In the genomic region with DNA sequence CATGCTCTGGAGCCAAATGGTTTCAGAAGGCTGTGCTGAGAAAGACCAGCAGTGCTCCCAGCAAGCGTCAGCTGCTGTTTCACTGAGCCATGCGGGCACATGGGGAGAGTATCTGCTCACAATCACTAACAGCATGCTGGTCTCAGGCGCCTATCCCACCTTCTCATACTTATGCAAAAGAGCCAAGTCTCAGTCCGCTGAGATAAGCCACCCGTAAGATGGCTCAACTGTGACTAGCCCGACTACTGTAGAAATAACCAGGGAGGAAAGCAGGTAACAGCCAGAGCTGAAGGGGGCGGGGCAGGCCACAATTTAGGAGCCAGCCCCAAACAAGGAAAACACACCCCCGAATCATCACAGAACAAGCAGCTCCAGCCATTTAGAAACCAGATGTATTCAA, we compare ENCODE assay signal across 8 mouse cellular contexts. TPM values are rescaled to one million over a fixed set of nuclear protein-coding genes. Genes with fewer than 3 reads are reported as not detected.
DNase-seq lines count a peak whose midpoint lies in the region; ATAC-seq and TF ChIP-seq lines count a peak whose summit lies in the region.

No protein-coding gene starts in this region.

- peak overlapping the region; percentile 99 for H3K9ac ChIP-seq in embryonic facial prominence, embryonic 14.5 days (ENCODE audit: low read depth, low read length)
- H3K9ac ChIP-seq in neural tube, embryonic 15.5 days (replicated peaks) = peak overlapping the region; percentile 95

- 29% methylated on average over 8 of the region's 8 CpGs for WGBS in embryonic facial prominence, embryonic 14.5 days
- 39% methylated on average over 8 of the region's 8 CpGs for WGBS in limb, embryonic 10.5 days
- WGBS in neural tube, embryonic 15.5 days = 49% methylated on average over 8 of the region's 8 CpGs

- intact Hi-C loops in left cerebral cortex, adult 2 months (cut with DNase I) = loop anchor here (2.0 to 10.0 kb wide), 5 partner anchors 135 to 459 kb away; a partner anchor contains a TSS

- TF ChIP-seq CTCF in left cerebral cortex, adult 2 months (IDR thresholded peaks at IDR 0.05) = no peak

- H3K4me3 ChIP-seq in left cerebral cortex, adult 2 months = peak overlapping the region; percentile 73
- peak overlapping the region; percentile 97 for H3K4me3 ChIP-seq in embryonic facial prominence, embryonic 14.5 days (ENCODE audit: low read depth, low read length)
- H3K4me3 ChIP-seq in limb, embryonic 10.5 days = peak overlapping the region; percentile 95
- H3K4me3 ChIP-seq in neural tube, embryonic 15.5 days (replicated peaks) = peak overlapping the region; percentile 86

- no peak overlapping the region for H3K27ac ChIP-seq in left cerebral cortex, adult 2 months
- no peak overlapping the region for H3K27ac ChIP-seq in embryonic facial prominence, embryonic 14.5 days (replicated peaks; ENCODE audit: low read depth, low read length)
- peak overlapping the region; percentile 97; the same call in 1 of the 2 replicates for H3K27ac ChIP-seq in limb, embryonic 10.5 days
- H3K27ac ChIP-seq in neural tube, embryonic 15.5 days (replicated peaks) = no peak overlapping the region

- DNase-seq in left cerebral cortex, adult 2 months (ENCODE audit: extremely low spot score in 1 of 2, low spot score in 2 of 2) = no peak
- no peak for DNase-seq in left cerebral cortex, adult 11 months (ENCODE audit: low spot score)
- no peak for DNase-seq in embryonic facial prominence, embryonic 14.5 days (ENCODE audit: low spot score)
- DNase-seq in limb, embryonic 10.5 days (ENCODE audit: low spot score) = no peak
- no peak for DNase-seq in cerebellum, postnatal 4 days (ENCODE audit: low spot score in 2 of 2)
- no peak for DNase-seq in urinary bladder, postnatal 4 days (ENCODE audit: low spot score in 2 of 2)
- no peak for DNase-seq in spleen, postnatal 14 days (ENCODE audit: low spot score in 2 of 2)

- H3K36me3 ChIP-seq in embryonic facial prominence, embryonic 14.5 days (ENCODE audit: control insufficient read depth, insufficient read depth, low read length) = peaks cover 56% of the 10 kb centered on the region
- peaks cover 62% of the 10 kb centered on the region for H3K36me3 ChIP-seq in limb, embryonic 10.5 days
- H3K36me3 ChIP-seq in neural tube, embryonic 15.5 days = peaks cover 42% of the 10 kb centered on the region

- ATAC-seq in embryonic facial prominence, embryonic 14.5 days (ENCODE audit: low read depth) = no peak
- ATAC-seq in neural tube, embryonic 15.5 days (ENCODE audit: low FRiP score) = no peak

- no peaks in the 10 kb centered on the region for H3K27me3 ChIP-seq in embryonic facial prominence, embryonic 14.5 days (replicated peaks; ENCODE audit: control insufficient read depth, insufficient read depth, low read length)
- no peaks in the 10 kb centered on the region for H3K27me3 ChIP-seq in limb, embryonic 10.5 days (ENCODE audit: low read depth, poor library complexity, severe bottlenecking)
- no peaks in the 10 kb centered on the region for H3K27me3 ChIP-seq in neural tube, embryonic 15.5 days (replicated peaks)

- no peaks in the 10 kb centered on the region for H3K9me3 ChIP-seq in embryonic facial prominence, embryonic 14.5 days (ENCODE audit: control insufficient read depth, low read length)
- H3K9me3 ChIP-seq in limb, embryonic 10.5 days (replicated peaks) = no peaks in the 10 kb centered on the region
- no peaks in the 10 kb centered on the region for H3K9me3 ChIP-seq in neural tube, embryonic 15.5 days (replicated peaks)

- peak overlapping the region; percentile 95 for H3K4me2 ChIP-seq in embryonic facial prominence, embryonic 14.5 days (ENCODE audit: low read depth, low read length)
- H3K4me2 ChIP-seq in neural tube, embryonic 15.5 days = peak overlapping the region; percentile 87

- peaks cover 10% of the 10 kb centered on the region; the same call in 1 of the 2 replicates for H3K4me1 ChIP-seq in embryonic facial prominence, embryonic 14.5 days (ENCODE audit: control insufficient read depth, insufficient read depth, low read length)
- peaks cover 18% of the 10 kb centered on the region for H3K4me1 ChIP-seq in limb, embryonic 10.5 days
- peaks cover 29% of the 10 kb centered on the region for H3K4me1 ChIP-seq in neural tube, embryonic 15.5 days

RNA-seq across cellular contexts. Expression of a gene that starts 1.7 kb away (rescaled TPM):
- total RNA-seq in left cerebral cortex, adult 2 months (2021) = 100 to 1,000 TPM; 491 to 498 TPM
- polyA plus RNA-seq in embryonic facial prominence, embryonic 14.5 days (2014; fragmentation: Nextera tagmentation; extraction: Ambion mirVana) = 1,342 and 1,410 TPM in 2 replicates
- 1,200 and 1,332 TPM in 2 replicates for polyA plus RNA-seq in limb, embryonic 10.5 days (2016; fragmentation: Nextera tagmentation; extraction: Ambion mirVana)
- polyA plus RNA-seq in neural tube, embryonic 15.5 days (2015; fragmentation: Nextera tagmentation; extraction: Ambion mirVana) = 750 and 812 TPM in 2 replicates
